Mouse (Mus musculus): ENCODE measurements around the gene Bfsp2. TPM values are rescaled to one million over a fixed set of nuclear protein-coding genes. Genes with fewer than 3 reads are reported as not detected.

Gene Bfsp2
- polyA plus RNA-seq, 1 experiment from 2014 or later = 5.4 TPM

DNA sequence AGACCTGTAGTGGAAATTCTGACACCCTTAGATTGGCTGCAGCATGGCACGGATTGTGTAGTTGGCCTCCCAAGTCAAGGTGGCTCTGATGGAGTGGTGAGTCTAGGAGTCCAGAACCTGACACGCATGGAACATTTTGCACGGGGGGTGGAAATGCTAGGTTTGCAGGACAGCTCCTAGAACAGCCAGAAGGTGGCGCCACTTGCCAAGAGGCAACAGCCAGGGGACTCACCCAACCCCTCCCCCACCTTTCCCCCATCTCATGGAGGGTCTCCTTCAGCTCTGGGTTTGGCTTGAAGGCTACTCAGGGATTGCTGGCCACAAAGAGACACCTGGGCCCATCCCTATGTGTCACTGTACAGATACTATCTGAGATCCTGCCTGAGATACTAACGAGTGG is 10.7 kb downstream of the Bfsp2 start:
- Histone ChIP-seq H3K9ac (ENCODE audit: low read depth, low read length) (no peak overlapping the region), H3K36me3 (ENCODE audit: control insufficient read depth, insufficient read depth) (no peaks in the 10 kb centered on the region), H3K27me3 (ENCODE audit: control insufficient read depth, insufficient read depth, low read depth, low read length) (no peaks in the 10 kb centered on the region), H3K27ac (ENCODE audit: low read length) (no peak overlapping the region), H3K4me3 (ENCODE audit: low read depth, low read length) (no peak overlapping the region), H3K9me3 (replicated peaks; ENCODE audit: control insufficient read depth, low read length) (no peaks in the 10 kb centered on the region), H3K4me2 (ENCODE audit: low read depth, low read length) (no peak overlapping the region), H3K4me1 (ENCODE audit: control insufficient read depth, low read depth, low read length) (no peaks in the 10 kb centered on the region)
- ATAC-seq (ENCODE audit: low read depth) = no peak
- 45% methylated on average over 5 of the region's 5 CpGs for WGBS (ENCODE audit: insufficient replicate concordance)

DNA sequence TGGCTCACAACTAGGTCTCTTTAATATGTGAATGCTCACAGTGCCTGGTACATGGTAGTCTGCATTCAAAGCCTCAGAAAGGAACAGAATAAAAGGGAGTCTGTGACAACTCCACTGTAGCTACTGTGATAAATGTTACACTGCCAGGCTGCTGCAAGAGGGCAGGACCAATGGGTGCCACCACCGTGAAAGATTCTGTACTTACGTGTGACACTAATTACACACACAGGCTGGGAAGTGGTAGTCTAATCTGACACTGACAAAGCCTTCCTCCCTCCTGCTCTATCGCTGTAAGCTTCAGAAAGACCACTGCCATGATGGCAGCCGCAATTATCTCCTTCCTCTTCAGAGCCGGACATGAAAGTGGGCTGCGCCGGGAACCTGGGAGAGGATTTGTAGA is 11.3 kb downstream of the Bfsp2 start:
- H3K4me2 ChIP-seq (ENCODE audit: low read depth, low read length) = no peak overlapping the region
- H3K9ac ChIP-seq (ENCODE audit: low read depth, low read length) = no peak overlapping the region
- no peaks in the 10 kb centered on the region for H3K27me3 ChIP-seq (ENCODE audit: control insufficient read depth, insufficient read depth, low read depth, low read length)
- 50% methylated on average over 7 of the region's 7 CpGs for WGBS (ENCODE audit: insufficient replicate concordance)
- no peak overlapping the region for H3K4me3 ChIP-seq (ENCODE audit: low read depth, low read length)
- no peak for ATAC-seq (ENCODE audit: low read depth)
- no peaks in the 10 kb centered on the region for H3K9me3 ChIP-seq (replicated peaks; ENCODE audit: control insufficient read depth, low read length)
- H3K27ac ChIP-seq (ENCODE audit: low read length) = no peak overlapping the region
- no peaks in the 10 kb centered on the region for H3K36me3 ChIP-seq (ENCODE audit: control insufficient read depth, insufficient read depth)
- no peaks in the 10 kb centered on the region for H3K4me1 ChIP-seq (ENCODE audit: control insufficient read depth, low read depth, low read length)

DNA sequence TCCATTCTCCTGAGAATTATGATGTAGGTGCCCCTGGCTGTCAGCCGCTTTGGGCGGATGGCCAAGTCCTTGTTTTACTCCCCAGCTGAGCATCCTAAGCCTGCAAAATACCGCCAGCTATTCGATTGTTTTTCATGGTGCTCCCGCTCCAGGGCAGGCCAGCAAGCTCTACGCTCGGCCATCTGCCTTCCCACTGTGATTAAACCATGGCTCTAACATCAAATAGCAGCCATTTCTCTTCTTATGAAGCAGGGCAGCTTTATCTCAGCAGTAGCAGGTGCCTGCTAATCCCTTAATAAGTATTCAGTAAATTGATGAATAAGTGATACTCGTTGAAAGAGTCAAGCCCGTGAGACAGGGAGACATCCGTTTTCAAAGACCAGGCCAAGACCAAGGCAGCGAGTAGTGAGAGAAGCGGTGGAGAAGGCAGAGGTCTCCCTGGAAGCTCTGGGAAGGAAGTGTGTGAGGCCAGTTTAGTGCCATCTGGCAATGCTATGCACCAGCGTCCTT is 14.5 kb downstream of the Bfsp2 start:
- whole genome bisulfite sequencing (ENCODE audit: insufficient replicate concordance) = 67% methylated on average over 13 of the region's 13 CpGs
- Histone ChIP-seq H3K9ac (ENCODE audit: low read depth, low read length) (no peak overlapping the region), H3K27me3 (ENCODE audit: control insufficient read depth, insufficient read depth, low read depth, low read length) (no peaks in the 10 kb centered on the region), H3K4me1 (ENCODE audit: control insufficient read depth, low read depth, low read length) (no peaks in the 10 kb centered on the region), H3K4me2 (ENCODE audit: low read depth, low read length) (no peak overlapping the region), H3K27ac (ENCODE audit: low read length) (no peak overlapping the region), H3K4me3 (ENCODE audit: low read depth, low read length) (no peak overlapping the region), H3K36me3 (ENCODE audit: control insufficient read depth, insufficient read depth) (no peaks in the 10 kb centered on the region), H3K9me3 (replicated peaks; ENCODE audit: control insufficient read depth, low read length) (no peaks in the 10 kb centered on the region)
- no peak for ATAC-seq (ENCODE audit: low read depth)

DNA sequence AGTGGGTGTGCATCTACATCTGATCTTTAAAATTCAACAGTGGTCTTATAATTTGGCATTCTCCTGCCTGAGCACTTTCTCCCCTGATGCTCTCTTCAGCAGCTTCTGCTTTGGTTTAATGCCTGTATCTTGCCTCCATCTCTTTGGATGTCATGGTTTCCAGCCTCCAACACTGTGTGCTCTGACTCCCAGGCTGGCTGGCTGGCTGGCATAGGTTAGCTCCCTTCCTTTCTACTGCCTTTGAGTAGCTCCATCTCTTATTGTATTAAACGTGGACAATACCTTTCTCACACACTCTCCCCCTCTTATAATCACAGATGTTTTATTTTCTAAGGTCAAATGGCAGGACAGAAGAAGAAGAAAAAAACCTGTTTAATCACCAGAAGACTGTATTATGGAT is 14.9 kb downstream of the Bfsp2 start:
- H3K4me3 ChIP-seq (ENCODE audit: low read depth, low read length) = no peak overlapping the region
- H3K4me2 ChIP-seq (ENCODE audit: low read depth, low read length) = no peak overlapping the region
- H3K9me3 ChIP-seq (replicated peaks; ENCODE audit: control insufficient read depth, low read length) = no peaks in the 10 kb centered on the region
- no peak overlapping the region for H3K9ac ChIP-seq (ENCODE audit: low read depth, low read length)
- 52% methylated on average over 1 of the region's 1 CpGs for WGBS (ENCODE audit: insufficient replicate concordance)
- no peak for ATAC-seq (ENCODE audit: low read depth)
- no peaks in the 10 kb centered on the region for H3K4me1 ChIP-seq (ENCODE audit: control insufficient read depth, low read depth, low read length)
- H3K27ac ChIP-seq (ENCODE audit: low read length) = no peak overlapping the region
- no peaks in the 10 kb centered on the region for H3K36me3 ChIP-seq (ENCODE audit: control insufficient read depth, insufficient read depth)
- no peaks in the 10 kb centered on the region for H3K27me3 ChIP-seq (ENCODE audit: control insufficient read depth, insufficient read depth, low read depth, low read length)

DNA sequence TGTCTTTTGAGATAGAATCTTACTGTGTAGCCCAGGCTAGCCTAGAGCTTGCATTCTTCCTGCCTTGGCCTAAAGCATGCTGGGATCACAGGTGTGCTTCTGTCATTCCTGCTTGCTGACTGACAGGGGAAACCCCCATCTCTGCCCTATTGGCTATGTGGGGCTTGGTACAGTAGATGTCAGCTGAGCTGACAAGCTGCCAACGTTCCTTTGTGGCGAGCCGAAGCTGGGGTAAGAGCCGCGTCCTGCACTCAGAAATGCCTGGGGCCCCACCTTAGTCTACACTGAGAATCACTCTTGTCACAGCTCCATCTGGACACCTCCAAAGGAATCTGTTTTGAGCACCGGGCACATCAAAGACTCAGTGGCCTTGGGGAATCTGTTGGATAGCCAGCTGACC is 16.4 kb downstream of the Bfsp2 start:
- WGBS (ENCODE audit: insufficient replicate concordance) = 70% methylated on average over 6 of the region's 6 CpGs
- Histone ChIP-seq H3K4me1 (ENCODE audit: control insufficient read depth, low read depth, low read length) (no peaks in the 10 kb centered on the region), H3K4me3 (ENCODE audit: low read depth, low read length) (no peak overlapping the region), H3K27ac (ENCODE audit: low read length) (no peak overlapping the region), H3K36me3 (ENCODE audit: control insufficient read depth, insufficient read depth) (no peaks in the 10 kb centered on the region), H3K9ac (ENCODE audit: low read depth, low read length) (no peak overlapping the region), H3K27me3 (ENCODE audit: control insufficient read depth, insufficient read depth, low read depth, low read length) (no peaks in the 10 kb centered on the region), H3K4me2 (ENCODE audit: low read depth, low read length) (no peak overlapping the region), H3K9me3 (replicated peaks; ENCODE audit: control insufficient read depth, low read length) (no peaks in the 10 kb centered on the region)
- no peak for ATAC-seq (ENCODE audit: low read depth)

DNA sequence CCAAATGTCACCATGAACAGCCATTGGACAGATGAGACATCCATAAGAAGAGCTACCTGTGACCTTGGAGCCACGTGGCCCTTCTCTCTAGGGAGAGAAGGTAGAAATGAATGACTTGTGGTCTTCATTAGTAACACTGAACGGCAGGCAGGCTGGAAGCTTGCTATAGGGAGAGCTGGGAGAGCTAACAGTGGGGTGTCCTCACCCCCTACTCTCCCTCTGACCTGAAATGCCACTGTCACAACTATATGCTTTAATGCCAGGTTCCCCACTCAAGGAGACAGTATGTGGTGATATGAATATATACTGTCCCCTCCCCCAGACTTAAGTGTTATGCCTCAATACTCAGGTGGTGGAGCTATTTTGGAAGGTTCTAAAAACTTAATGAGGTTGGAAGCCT is 20.4 kb downstream of the Bfsp2 start:
- no peak overlapping the region for H3K27ac ChIP-seq (ENCODE audit: low read length)
- H3K4me2 ChIP-seq (ENCODE audit: low read depth, low read length) = no peak overlapping the region
- no peaks in the 10 kb centered on the region for H3K36me3 ChIP-seq (ENCODE audit: control insufficient read depth, insufficient read depth)
- H3K4me1 ChIP-seq (ENCODE audit: control insufficient read depth, low read depth, low read length) = no peaks in the 10 kb centered on the region
- ATAC-seq (ENCODE audit: low read depth) = no peak
- no peaks in the 10 kb centered on the region for H3K9me3 ChIP-seq (replicated peaks; ENCODE audit: control insufficient read depth, low read length)
- no peak overlapping the region for H3K9ac ChIP-seq (ENCODE audit: low read depth, low read length)
- no peaks in the 10 kb centered on the region for H3K27me3 ChIP-seq (ENCODE audit: control insufficient read depth, insufficient read depth, low read depth, low read length)
- H3K4me3 ChIP-seq (ENCODE audit: low read depth, low read length) = no peak overlapping the region
- 41% methylated on average over 2 of the region's 2 CpGs for WGBS (ENCODE audit: insufficient replicate concordance)

DNA sequence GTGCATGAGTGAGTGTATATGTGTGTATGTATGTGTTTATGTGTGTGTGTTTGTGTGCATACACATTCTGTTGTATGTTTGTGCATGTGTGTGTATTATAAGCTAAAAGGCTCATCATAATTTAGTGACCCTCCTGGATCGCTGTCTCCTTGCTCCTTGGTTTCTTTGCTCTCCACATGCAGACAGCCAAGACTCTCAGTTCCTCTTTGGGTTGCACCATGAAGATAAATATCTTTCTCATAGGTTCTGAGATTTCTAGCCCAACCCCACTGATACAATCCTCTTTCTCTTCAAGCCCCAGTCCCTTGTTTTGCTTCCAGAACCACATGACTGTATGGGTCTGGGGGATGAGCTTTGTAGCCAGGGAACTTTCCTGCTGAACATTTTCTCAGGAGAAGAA is 20.9 kb downstream of the Bfsp2 start:
- Histone ChIP-seq H3K4me3 (ENCODE audit: low read depth, low read length) (no peak overlapping the region), H3K27ac (ENCODE audit: low read length) (no peak overlapping the region), H3K36me3 (ENCODE audit: control insufficient read depth, insufficient read depth) (no peaks in the 10 kb centered on the region), H3K9ac (ENCODE audit: low read depth, low read length) (no peak overlapping the region), H3K9me3 (replicated peaks; ENCODE audit: control insufficient read depth, low read length) (no peaks in the 10 kb centered on the region), H3K4me2 (ENCODE audit: low read depth, low read length) (no peak overlapping the region), H3K27me3 (ENCODE audit: control insufficient read depth, insufficient read depth, low read depth, low read length) (no peaks in the 10 kb centered on the region), H3K4me1 (ENCODE audit: control insufficient read depth, low read depth, low read length) (no peaks in the 10 kb centered on the region)
- 53% methylated on average over 1 of the region's 1 CpGs for WGBS (ENCODE audit: insufficient replicate concordance)
- ATAC-seq (ENCODE audit: low read depth) = no peak

DNA sequence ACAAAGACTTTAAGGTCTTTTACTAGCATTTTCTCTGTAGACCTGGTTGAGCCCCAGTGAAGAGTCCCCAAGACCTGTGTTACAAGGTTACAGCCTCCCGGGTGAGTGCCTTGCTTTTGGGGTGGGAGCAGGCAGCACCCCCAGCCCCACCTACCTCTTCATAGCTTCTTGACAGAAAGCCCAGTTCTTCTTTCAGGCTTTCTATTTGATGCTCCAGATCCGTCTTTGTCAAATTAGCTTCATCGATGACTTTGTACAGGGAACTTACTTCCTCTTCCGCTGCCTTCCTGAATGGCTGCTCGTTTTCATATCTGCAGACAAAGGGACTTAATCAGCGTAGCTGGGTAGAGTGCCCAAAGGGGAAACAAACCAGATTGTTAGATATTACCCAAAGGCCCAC is 30.6 kb downstream of the Bfsp2 start:
- no peaks in the 10 kb centered on the region for H3K4me1 ChIP-seq (ENCODE audit: control insufficient read depth, low read depth, low read length)
- WGBS (ENCODE audit: insufficient replicate concordance) = 29% methylated on average over 6 of the region's 6 CpGs
- H3K36me3 ChIP-seq (ENCODE audit: control insufficient read depth, insufficient read depth) = no peaks in the 10 kb centered on the region
- H3K27me3 ChIP-seq (ENCODE audit: control insufficient read depth, insufficient read depth, low read depth, low read length) = no peaks in the 10 kb centered on the region
- ATAC-seq (ENCODE audit: low read depth) = no peak
- no peak overlapping the region for H3K9ac ChIP-seq (ENCODE audit: low read depth, low read length)
- H3K4me2 ChIP-seq (ENCODE audit: low read depth, low read length) = no peak overlapping the region
- H3K4me3 ChIP-seq (ENCODE audit: low read depth, low read length) = no peak overlapping the region
- no peaks in the 10 kb centered on the region; the same call in 1 of the 2 replicates for H3K9me3 ChIP-seq (replicated peaks; ENCODE audit: control insufficient read depth, low read length)
- no peak overlapping the region; the same call in 1 of the 2 replicates for H3K27ac ChIP-seq (ENCODE audit: low read length)

DNA sequence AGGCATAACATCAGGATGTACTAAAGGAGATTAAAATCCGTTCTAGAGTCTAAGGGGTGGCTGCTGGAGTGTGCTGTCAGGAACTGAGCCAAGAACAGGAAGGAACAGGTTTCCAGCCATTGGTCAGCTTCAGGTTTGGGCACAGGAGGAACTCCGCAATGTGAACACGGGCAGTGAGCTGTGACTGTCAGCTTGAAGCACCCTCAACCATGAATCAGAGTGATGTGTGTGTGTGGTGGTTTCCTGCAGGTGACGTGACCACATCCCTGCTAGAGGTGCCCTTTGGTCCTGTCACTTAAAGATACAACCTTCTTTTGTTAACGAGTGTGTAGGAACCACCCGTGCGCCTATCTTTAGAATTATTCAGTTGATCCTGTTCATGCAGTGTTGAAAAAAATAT is 31.1 kb downstream of the Bfsp2 start:
- no peaks in the 10 kb centered on the region for H3K36me3 ChIP-seq (ENCODE audit: control insufficient read depth, insufficient read depth)
- WGBS (ENCODE audit: insufficient replicate concordance) = 19% methylated on average over 7 of the region's 7 CpGs
- no peak overlapping the region for H3K4me3 ChIP-seq (ENCODE audit: low read depth, low read length)
- H3K9me3 ChIP-seq (replicated peaks; ENCODE audit: control insufficient read depth, low read length) = peaks cover 2% of the 10 kb centered on the region
- H3K27ac ChIP-seq (ENCODE audit: low read length) = no peak overlapping the region; the same call in 1 of the 2 replicates
- ATAC-seq (ENCODE audit: low read depth) = no peak
- H3K9ac ChIP-seq (ENCODE audit: low read depth, low read length) = no peak overlapping the region
- H3K4me1 ChIP-seq (ENCODE audit: control insufficient read depth, low read depth, low read length) = no peaks in the 10 kb centered on the region
- no peak overlapping the region for H3K4me2 ChIP-seq (ENCODE audit: low read depth, low read length)
- H3K27me3 ChIP-seq (ENCODE audit: control insufficient read depth, insufficient read depth, low read depth, low read length) = no peaks in the 10 kb centered on the region
